Mouse (Mus musculus): Measurements from ENCODE around the gene Enpp7. TPM values are rescaled to one million over a fixed set of nuclear protein-coding genes. Genes with fewer than 3 reads are reported as not detected.
A peak's percentile ranks its signal among the peaks of the same experiment; 100 is the strongest.

Enpp7 gene
- polyA plus RNA-seq (2016; fragmentation: Nextera tagmentation; extraction: Ambion mirVana) = not detected in 2 replicates

- Histone ChIP-seq H3K4me3 (no peak within 1 kb of the TSS), H3K36me3 (no peaks in the 10 kb centered on the region), H3K4me2 (replicated peaks) (no peak within 1 kb of the TSS), H3K27ac (no peak within 1 kb of the TSS), H3K4me1 (no peaks in the 10 kb centered on the region), H3K9ac (no peak within 1 kb of the TSS), H3K9me3 (no peaks in the 10 kb centered on the region), H3K27me3 (0 out of 2 replicates have a peak, but pooled peaks cover 2% of the 10 kb centered on the region)
- 88% methylated on average over 10 of the region's 10 CpGs for WGBS
- ATAC-seq (ENCODE audit: insufficient number of reproducible peaks, insufficient read depth, low FRiP score, low TSS enrichment) = no peak
Measured at GRCm38 (mm10) chr11:118987999-118988398, at the start of gene Enpp7. Gene Enpp7, plus strand, starts transcription at chr11:118988188.

- no peak overlapping the region for H3K9ac ChIP-seq
- H3K9me3 ChIP-seq = no peaks in the 10 kb centered on the region
- ATAC-seq (ENCODE audit: insufficient number of reproducible peaks, insufficient read depth, low FRiP score, low TSS enrichment) = no peak
- H3K27me3 ChIP-seq = no peaks in the 10 kb centered on the region
- no peak overlapping the region for H3K4me2 ChIP-seq (replicated peaks)
- WGBS = 80% methylated on average over 4 of the region's 4 CpGs
- no peaks in the 10 kb centered on the region for H3K4me1 ChIP-seq
- no peak overlapping the region for H3K4me3 ChIP-seq
- no peaks in the 10 kb centered on the region for H3K36me3 ChIP-seq
- H3K27ac ChIP-seq = no peak overlapping the region
Measured at GRCm38 (mm10) chr11:118939731-118940130, 48.3 kb upstream of the Enpp7 start.

GRCm38 (mm10) chr11:118940539-118940938 lies 47.4 kb upstream of the Enpp7 start:
- no peaks in the 10 kb centered on the region for H3K36me3 ChIP-seq
- no peaks in the 10 kb centered on the region for H3K4me1 ChIP-seq
- no peak for ATAC-seq (ENCODE audit: insufficient number of reproducible peaks, insufficient read depth, low FRiP score, low TSS enrichment)
- H3K9ac ChIP-seq = no peak overlapping the region
- no peak overlapping the region for H3K4me2 ChIP-seq (replicated peaks)
- no peak overlapping the region for H3K27ac ChIP-seq
- no peak overlapping the region for H3K4me3 ChIP-seq
- no peaks in the 10 kb centered on the region for H3K9me3 ChIP-seq
- 79% methylated on average over 11 of the region's 11 CpGs for WGBS
- no peaks in the 10 kb centered on the region for H3K27me3 ChIP-seq

GRCm38 (mm10) chr11:118941268-118941667 lies 46.7 kb upstream of the Enpp7 start:
- no peaks in the 10 kb centered on the region for H3K36me3 ChIP-seq
- H3K4me3 ChIP-seq = no peak overlapping the region
- ATAC-seq (ENCODE audit: insufficient number of reproducible peaks, insufficient read depth, low FRiP score, low TSS enrichment) = no peak
- 0 out of 2 replicates have a peak, but pooled peaks cover 4% of the 10 kb centered on the region for H3K27me3 ChIP-seq
- H3K27ac ChIP-seq = no peak overlapping the region
- no peak overlapping the region for H3K4me2 ChIP-seq (replicated peaks)
- WGBS = 50% methylated on average over 5 of the region's 5 CpGs
- H3K9me3 ChIP-seq = no peaks in the 10 kb centered on the region
- no peak overlapping the region for H3K9ac ChIP-seq
- H3K4me1 ChIP-seq = no peaks in the 10 kb centered on the region

- H3K27ac ChIP-seq = no peak overlapping the region
- no peak overlapping the region for H3K9ac ChIP-seq
- no peaks in the 10 kb centered on the region for H3K4me1 ChIP-seq
- H3K4me2 ChIP-seq (replicated peaks) = no peak overlapping the region
- H3K9me3 ChIP-seq = no peaks in the 10 kb centered on the region
- 93% methylated on average over 8 of the region's 8 CpGs for WGBS
- H3K4me3 ChIP-seq = no peak overlapping the region
- peaks cover 14% of the 10 kb centered on the region; the same call in 1 of the 2 replicates for H3K27me3 ChIP-seq
- ATAC-seq (ENCODE audit: insufficient number of reproducible peaks, insufficient read depth, low FRiP score, low TSS enrichment) = no peak
- no peaks in the 10 kb centered on the region for H3K36me3 ChIP-seq
Measured at GRCm38 (mm10) chr11:118945868-118946267, 42.1 kb upstream of the Enpp7 start.

DNA sequence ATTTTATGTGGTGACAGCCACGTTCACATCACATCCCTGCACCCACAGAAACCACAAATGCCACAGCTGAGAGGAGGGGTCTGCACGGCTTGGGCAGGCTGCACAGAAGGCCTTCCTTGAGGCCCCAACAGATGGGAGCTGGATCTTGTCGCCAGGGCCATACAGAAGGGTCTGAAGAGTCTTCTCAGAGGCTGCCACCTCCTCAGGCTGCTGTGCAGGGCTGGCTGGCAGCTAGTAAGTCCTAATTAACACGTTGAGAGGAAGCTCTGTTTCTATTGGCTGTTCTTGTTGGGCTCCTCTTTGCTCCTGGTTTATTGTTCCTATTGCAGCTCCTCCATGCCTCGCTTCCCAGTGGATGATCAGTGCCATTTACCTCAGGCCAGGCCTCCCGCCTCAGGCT lies 33.0 kb upstream of the Enpp7 start:
- H3K27ac ChIP-seq = no peak overlapping the region
- no peak for ATAC-seq (ENCODE audit: insufficient number of reproducible peaks, insufficient read depth, low FRiP score, low TSS enrichment)

GRCm38 (mm10) chr11:118957070-118957471 lies 30.9 kb upstream of the Enpp7 start:
- no peak for ATAC-seq (ENCODE audit: insufficient number of reproducible peaks, insufficient read depth, low FRiP score, low TSS enrichment)
- Histone ChIP-seq H3K4me3 (no peak overlapping the region), H3K9me3 (no peaks in the 10 kb centered on the region), H3K27ac (peak overlapping the region; percentile 20; the same call in 1 of the 2 replicates), H3K4me2 (replicated peaks) (no peak overlapping the region), H3K4me1 (peaks cover 14% of the 10 kb centered on the region), H3K36me3 (no peaks in the 10 kb centered on the region), H3K27me3 (peaks cover 6% of the 10 kb centered on the region; the same call in 1 of the 2 replicates), H3K9ac (no peak overlapping the region)
- WGBS = 60% methylated on average over 14 of the region's 14 CpGs

More for the DNA sequence above, 33.0 kb upstream of the Enpp7 start:
- Histone ChIP-seq H3K4me3 (no peak overlapping the region), H3K36me3 (no peaks in the 10 kb centered on the region), H3K4me1 (peaks cover 12% of the 10 kb centered on the region), H3K4me2 (replicated peaks) (no peak overlapping the region), H3K9ac (no peak overlapping the region), H3K9me3 (no peaks in the 10 kb centered on the region), H3K27me3 (peaks cover 13% of the 10 kb centered on the region; the same call in 1 of the 2 replicates)
- WGBS = 45% methylated on average over 6 of the region's 6 CpGs

- H3K27ac ChIP-seq = no peak overlapping the region
- H3K36me3 ChIP-seq = no peaks in the 10 kb centered on the region
- H3K9ac ChIP-seq = no peak overlapping the region
- H3K9me3 ChIP-seq = no peaks in the 10 kb centered on the region
- H3K27me3 ChIP-seq = no peaks in the 10 kb centered on the region
- no peak for ATAC-seq (ENCODE audit: insufficient number of reproducible peaks, insufficient read depth, low FRiP score, low TSS enrichment)
- peaks cover 21% of the 10 kb centered on the region for H3K4me1 ChIP-seq
- WGBS = 63% methylated on average over 3 of the region's 3 CpGs
- H3K4me3 ChIP-seq = no peak overlapping the region
- no peak overlapping the region for H3K4me2 ChIP-seq (replicated peaks)
Measured at GRCm38 (mm10) chr11:118960649-118961048, 27.3 kb upstream of the Enpp7 start.

- Histone ChIP-seq H3K4me2 (replicated peaks) (no peak overlapping the region), H3K27me3 (no peaks in the 10 kb centered on the region), H3K9ac (no peak overlapping the region), H3K4me1 (peaks cover 14% of the 10 kb centered on the region), H3K4me3 (no peak overlapping the region), H3K27ac (no peak overlapping the region), H3K36me3 (no peaks in the 10 kb centered on the region), H3K9me3 (no peaks in the 10 kb centered on the region)
- no peak for ATAC-seq (ENCODE audit: insufficient number of reproducible peaks, insufficient read depth, low FRiP score, low TSS enrichment)
- WGBS = 55% methylated on average over 4 of the region's 4 CpGs
Measured at GRCm38 (mm10) chr11:118962478-118962877, 25.5 kb upstream of the Enpp7 start.

GRCm38 (mm10) chr11:118963926-118964325 lies 24.1 kb upstream of the Enpp7 start:
- Histone ChIP-seq H3K27me3 (no peaks in the 10 kb centered on the region), H3K9me3 (no peaks in the 10 kb centered on the region), H3K36me3 (no peaks in the 10 kb centered on the region), H3K9ac (no peak overlapping the region), H3K4me3 (no peak overlapping the region), H3K4me2 (replicated peaks) (no peak overlapping the region), H3K27ac (no peak overlapping the region), H3K4me1 (peaks cover 13% of the 10 kb centered on the region)
- no peak for ATAC-seq (ENCODE audit: insufficient number of reproducible peaks, insufficient read depth, low FRiP score, low TSS enrichment)
- WGBS = 84% methylated on average over 5 of the region's 5 CpGs

DNA sequence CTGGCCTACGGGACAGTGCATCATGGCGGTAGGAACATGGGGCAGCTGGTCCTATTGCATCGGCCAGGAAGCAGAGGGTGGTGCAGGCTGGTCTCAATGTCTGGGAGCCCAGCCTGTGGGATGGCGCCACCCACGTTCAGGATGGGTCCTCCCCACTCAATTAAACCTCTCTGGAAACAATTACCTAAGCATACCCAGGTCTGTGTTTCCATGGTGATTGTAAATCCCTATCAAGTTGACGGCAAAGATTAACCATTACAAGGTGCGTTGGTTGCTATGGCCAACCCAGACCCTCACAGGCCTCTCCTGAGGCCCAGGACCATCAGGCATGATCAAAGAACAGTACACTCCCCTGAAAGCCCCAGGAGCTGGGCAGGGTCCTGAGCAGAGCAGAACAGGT lies 22.9 kb upstream of the Enpp7 start:
- Histone ChIP-seq H3K9ac (no peak overlapping the region), H3K36me3 (no peaks in the 10 kb centered on the region), H3K4me3 (no peak overlapping the region), H3K9me3 (no peaks in the 10 kb centered on the region), H3K4me2 (replicated peaks) (no peak overlapping the region), H3K27ac (no peak overlapping the region), H3K4me1 (peaks cover 9% of the 10 kb centered on the region), H3K27me3 (no peaks in the 10 kb centered on the region)
- ATAC-seq (ENCODE audit: insufficient number of reproducible peaks, insufficient read depth, low FRiP score, low TSS enrichment) = no peak
- 26% methylated on average over 7 of the region's 7 CpGs for WGBS

- no peak overlapping the region for H3K4me3 ChIP-seq
- H3K9me3 ChIP-seq = no peaks in the 10 kb centered on the region
- H3K4me2 ChIP-seq (replicated peaks) = no peak overlapping the region
- H3K36me3 ChIP-seq = no peaks in the 10 kb centered on the region
- no peak overlapping the region for H3K27ac ChIP-seq
- no peak overlapping the region for H3K9ac ChIP-seq
- H3K27me3 ChIP-seq = peaks cover 15% of the 10 kb centered on the region; the same call in 1 of the 2 replicates
- 31% methylated on average over 20 of the region's 20 CpGs for WGBS
- no peaks in the 10 kb centered on the region for H3K4me1 ChIP-seq
- no peak for ATAC-seq (ENCODE audit: insufficient number of reproducible peaks, insufficient read depth, low FRiP score, low TSS enrichment)
Measured at GRCm38 (mm10) chr11:118971470-118972034, 16.4 kb upstream of the Enpp7 start.

Data from embryonic facial prominence, embryonic 12.5 days (tissue).